Mouse (Mus musculus): ENCODE results near the gene Cyp20a1.
A peak's percentile ranks its signal among the peaks of the same experiment; 100 is the strongest.

Gene Cyp20a1

GRCm38 (mm10) chr1:60342808-60343629 is at the start of gene Cyp20a1:
Gene Cyp20a1, plus strand, starts transcription at chr1:60343323.
- DNase-seq (ENCODE audit: low read depth, low spot score) = peak; percentile 95

- no peak for DNase-seq (ENCODE audit: low read depth, low spot score)
Observed at GRCm38 (mm10) chr1:60293921-60294320, 49.2 kb upstream of the Cyp20a1 start.

GRCm38 (mm10) chr1:60343630-60344455 is 720 bp downstream of the Cyp20a1 start:
- no peak for DNase-seq (ENCODE audit: low read depth, low spot score)

GRCm38 (mm10) chr1:60344670-60345069 is 1.5 kb downstream of the Cyp20a1 start:
- DNase-seq (ENCODE audit: low read depth, low spot score) = no peak

DNA sequence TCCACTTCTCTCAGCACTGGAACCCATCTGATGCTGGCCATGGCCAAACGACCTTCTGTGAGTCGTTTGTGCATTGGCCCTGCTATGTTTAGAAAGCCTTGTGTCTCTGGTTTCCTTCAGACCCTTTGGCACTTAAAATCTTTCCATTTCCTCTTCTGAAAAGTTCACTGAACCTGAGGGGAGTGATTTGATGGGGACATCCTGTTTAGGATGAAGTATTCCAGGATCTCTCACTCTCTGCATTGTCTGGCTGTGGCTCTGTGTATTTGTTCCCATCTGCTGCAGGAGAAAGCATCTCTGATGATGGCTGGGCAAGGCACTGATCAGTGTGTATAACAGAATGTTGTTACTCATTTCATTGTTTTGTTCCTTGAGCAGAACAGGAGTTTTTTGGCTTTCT is 2.6 kb downstream of the Cyp20a1 start:
- DNase-seq (ENCODE audit: low read depth, low spot score) = no peak

DNA sequence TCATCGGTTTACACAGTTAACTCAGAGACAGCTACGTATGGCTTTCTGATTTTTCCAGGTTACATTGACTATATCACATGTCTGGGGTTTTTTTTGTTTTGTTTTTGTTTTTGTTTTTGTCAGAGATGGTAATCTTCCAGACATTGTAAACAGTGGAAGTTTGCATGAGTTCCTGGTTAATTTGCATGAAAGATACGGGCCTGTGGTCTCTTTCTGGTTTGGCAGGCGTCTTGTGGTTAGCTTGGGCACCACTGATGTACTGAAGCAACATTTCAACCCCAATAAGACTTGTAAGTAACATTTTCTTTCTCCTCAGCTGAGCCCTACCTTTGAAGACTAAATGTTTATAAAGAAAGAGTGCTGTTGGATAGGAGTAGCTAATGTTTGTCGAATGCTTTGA is 9.7 kb downstream of the Cyp20a1 start:
- DNase-seq (ENCODE audit: low read depth, low spot score) = no peak

GRCm38 (mm10) chr1:60361626-60362025 is 18.5 kb downstream of the Cyp20a1 start:
- no peak for DNase-seq (ENCODE audit: low read depth, low spot score)

- no peak for DNase-seq (ENCODE audit: low read depth, low spot score)
Observed at GRCm38 (mm10) chr1:60376556-60376955, 33.4 kb downstream of the Cyp20a1 start.

DNA sequence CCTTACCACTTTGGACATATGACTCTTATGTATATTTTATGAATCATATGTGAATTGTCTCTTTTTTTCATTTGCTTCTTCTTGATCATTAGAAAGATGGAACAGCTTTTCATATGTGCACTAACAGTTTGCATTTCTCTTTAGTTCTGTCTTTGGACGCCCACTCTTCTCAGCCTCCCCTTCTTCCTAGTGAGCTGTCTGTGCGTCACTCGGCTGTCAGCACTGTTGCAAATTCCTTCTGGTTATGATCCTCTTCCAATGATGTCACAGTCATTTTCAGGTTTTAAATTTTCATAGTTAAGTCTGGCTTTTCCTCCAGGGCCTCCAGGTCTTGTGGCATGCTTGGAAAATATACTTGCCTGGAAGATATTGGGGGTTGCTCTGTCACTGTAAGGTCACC is 38.8 kb downstream of the Cyp20a1 start:
- DNase-seq (ENCODE audit: low read depth, low spot score) = no peak

DNA sequence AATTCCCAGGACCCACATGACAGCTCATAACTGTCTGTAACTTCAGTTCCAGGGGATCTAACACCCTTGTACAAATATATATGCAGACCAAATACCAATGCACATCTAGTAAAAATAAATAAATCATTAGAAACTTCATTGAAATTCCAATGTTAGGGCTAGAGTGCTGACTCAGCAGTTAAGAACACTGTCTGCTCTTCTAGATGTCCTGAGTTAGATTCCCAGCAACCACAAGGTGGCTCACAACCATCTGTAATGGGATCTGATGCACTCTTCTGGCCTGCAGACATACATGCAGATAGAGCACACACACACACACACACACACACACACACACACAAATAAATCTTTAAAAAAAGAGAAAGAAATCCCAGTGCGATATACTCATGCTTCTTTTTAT is 61.7 kb downstream of the Cyp20a1 start:
- peak; percentile 56 for DNase-seq (ENCODE audit: low read depth, low spot score)

DNA sequence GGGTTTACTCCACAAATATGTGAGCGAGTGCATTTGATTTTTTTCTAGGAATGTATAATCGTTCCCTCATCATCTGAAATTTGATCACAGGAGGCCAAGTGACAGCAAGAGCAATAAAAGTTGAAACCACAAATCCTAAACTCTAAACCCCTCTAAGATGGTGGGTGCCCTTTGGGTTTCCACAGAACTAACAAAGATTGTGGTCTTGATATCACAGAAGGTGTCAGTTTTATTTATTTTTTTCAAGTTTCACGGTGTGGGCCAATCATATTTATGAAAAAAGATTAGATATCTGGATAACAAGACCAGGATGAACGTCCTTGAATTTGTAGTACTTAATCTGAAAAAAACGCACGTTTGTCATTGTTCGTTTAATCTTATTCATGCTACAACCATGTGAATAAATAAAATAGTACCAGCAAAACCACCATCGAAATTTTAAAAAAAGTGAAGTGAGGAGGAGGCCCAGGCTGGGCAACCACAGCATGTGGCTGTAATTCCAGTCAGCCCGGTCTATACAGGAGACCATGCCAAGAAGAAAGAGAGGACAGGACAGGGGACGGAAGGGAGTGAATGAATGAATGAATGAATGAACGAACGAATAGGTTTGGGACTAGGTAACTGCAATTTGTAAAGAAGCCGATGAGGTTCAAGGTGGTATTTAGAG is 65.5 kb downstream of the Cyp20a1 start:
- no peak for DNase-seq (ENCODE audit: low read depth, low spot score)

GRCm38 (mm10) chr1:60409168-60409828 is 66.2 kb downstream of the Cyp20a1 start, which contains the start of gene Abi2:
Gene Abi2, plus strand, starts transcription at chr1:60409619.
- DNase-seq (ENCODE audit: low read depth, low spot score) = peak; percentile 97

DNA sequence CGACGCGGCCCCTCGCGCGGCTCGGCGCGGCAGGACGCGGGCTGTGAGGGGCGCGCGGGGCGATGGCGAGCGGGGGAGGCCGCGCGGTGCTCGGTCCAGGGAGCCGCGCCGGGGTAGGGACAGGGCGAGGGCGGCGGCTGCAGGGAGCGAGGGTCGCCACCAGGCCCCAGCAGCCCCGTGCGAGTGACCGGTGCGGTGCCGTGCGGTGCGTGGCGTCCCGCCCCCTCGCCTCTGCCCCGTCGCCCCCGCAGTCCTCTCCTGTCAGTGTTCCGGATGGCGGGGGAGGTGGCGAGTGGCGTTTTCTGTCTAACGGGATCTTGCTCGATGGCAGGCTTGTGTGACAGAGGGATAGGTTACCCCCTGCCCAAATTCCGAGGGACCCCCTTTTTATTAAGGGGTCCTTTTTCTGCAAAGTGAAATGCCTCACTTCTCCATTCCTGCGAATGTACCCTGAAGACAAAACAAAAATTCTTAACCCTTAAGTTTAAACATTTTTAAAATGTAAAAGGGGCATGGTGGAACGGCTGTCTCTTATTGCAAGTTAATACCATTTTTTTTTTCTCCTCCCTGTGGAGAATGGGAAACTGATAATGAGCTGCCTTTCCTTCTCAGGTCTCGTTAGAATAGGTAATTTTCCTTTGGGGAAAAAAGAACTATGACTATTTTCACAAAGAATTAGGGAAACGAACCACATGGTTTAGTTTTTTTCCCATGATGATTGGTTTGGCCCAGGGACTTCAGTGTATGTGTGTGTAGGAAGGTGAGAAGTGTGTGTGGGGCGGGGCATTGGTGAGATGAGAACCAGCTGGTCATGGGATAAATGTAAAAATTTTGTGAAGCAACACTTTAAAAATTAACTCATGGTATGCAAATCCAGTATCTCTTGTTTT is 67.0 kb downstream of the Cyp20a1 start:
- peak; percentile 42 for DNase-seq (ENCODE audit: low read depth, low spot score)

DNA sequence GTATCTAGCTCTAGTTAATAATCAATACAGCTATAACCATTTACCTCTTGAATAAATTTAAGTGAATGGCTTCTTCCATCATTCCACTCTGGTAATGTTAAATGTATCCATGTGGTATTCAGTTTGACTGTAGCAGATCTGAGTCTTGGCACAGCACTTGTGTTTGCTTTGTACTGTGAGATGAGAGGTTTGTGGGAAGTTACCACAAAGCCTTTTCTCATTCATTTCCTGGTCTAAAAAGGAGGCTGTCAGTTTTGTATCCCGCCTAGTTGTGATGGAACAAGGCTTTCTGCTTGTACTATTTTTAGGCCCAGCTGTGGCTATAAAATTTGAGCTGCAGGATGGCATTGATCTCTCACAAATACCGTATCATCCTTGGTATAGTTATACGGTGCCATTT is 73.6 kb downstream of the Cyp20a1 start:
- DNase-seq (ENCODE audit: low read depth, low spot score) = no peak

DNA sequence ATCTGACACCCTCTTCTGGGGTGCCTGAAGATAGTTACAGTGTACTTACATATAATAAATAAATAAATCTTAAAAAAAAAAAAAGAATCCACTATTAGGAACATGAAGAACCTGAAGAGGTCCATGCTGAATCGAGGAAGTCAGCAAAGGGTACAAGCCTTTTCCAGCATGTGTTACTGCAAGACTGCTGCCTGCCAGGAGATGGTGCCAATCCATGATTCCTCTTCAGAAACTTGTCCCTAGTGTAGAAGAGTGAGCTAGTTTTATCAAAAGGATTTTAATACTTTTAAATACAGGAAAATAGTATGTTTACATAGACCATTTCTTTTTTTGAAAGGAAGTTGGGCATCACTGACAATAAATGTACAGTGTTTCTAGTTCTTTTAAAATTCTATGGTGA is 80.8 kb downstream of the Cyp20a1 start:
- DNase-seq (ENCODE audit: low read depth, low spot score) = no peak

DNA sequence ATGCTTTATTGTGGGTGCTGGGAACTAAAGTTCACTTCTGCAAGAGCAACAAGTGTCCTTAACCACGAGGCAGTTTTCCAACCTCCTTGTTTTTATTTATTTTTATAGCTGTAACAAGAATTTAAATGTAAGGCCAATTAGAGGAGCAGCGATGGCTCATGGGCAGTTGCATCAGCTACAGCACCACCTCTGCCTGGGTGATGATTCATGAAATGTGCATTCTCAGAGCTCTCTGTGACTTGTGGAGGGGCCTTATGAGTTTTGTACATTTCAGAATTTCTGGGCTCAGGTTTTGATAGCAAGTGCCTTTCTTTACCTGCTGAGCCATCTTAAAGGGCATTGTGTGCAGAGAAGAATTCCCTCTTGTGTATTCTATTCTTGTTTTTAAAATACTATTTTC is 85.2 kb downstream of the Cyp20a1 start:
- no peak for DNase-seq (ENCODE audit: low read depth, low spot score)

DNA sequence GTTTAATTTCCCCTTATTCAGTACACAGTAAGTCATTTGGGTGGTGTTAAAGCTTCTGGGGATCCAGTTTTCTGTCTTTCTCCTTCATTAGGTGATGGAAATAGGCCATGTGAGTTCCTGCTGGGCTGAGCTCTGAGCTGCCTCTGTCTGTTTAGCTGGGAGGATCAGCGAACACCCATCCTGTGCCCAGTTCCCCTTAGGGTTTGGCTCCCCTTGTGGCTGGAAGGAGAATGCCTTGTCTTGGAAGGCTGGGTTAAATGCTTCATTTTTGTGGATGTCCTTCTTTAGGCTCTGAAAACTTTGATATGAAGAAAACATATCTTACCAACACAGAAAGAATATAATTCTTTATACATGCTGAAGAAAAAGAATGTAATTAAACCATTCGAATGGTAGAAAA is 85.8 kb downstream of the Cyp20a1 start:
- peak; percentile 64 for DNase-seq (ENCODE audit: low read depth, low spot score)

GRCm38 (mm10) chr1:60431531-60431930 is 88.4 kb downstream of the Cyp20a1 start:
- no peak for DNase-seq (ENCODE audit: low read depth, low spot score)

DNA sequence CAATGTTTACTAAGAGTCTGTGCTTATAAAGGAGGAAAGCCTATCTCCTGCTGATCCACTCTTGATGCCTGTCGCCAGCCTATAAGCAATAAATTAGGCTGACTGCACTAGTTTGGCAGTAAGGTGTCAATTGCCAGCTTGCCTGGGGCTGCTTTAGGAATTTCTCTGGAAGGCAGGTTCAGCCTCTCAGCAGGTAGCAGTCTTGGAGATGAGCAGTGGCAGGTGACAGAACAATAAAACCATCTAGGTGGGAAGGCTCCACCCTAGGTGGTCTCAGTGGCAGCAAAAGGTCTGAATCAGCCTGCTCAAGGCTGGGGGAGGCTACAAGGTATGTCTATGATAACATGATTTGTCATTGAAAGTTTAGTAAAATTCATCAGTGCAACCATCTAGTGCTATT is 89.4 kb downstream of the Cyp20a1 start:
- peak; percentile 88 for DNase-seq (ENCODE audit: low read depth, low spot score)

Measured in ZHBTc4 (cell line).